Mouse (Mus musculus): ENCODE data around the gene Prss57.
A peak's percentile ranks its signal among the peaks of the same experiment; 100 is the strongest.

The Prss57 gene

GRCm38 (mm10) chr10:79806972-79807371 lies 16.2 kb upstream of the Prss57 start:
- DNase-seq = peak; percentile 33

- DNase-seq = no peak
Observed at GRCm38 (mm10) chr10:79806331-79806730, 15.6 kb upstream of the Prss57 start.

GRCm38 (mm10) chr10:79805636-79806035 lies 14.9 kb upstream of the Prss57 start:
- DNase-seq = peak; percentile 39

- peak; percentile 27 for DNase-seq
Observed at GRCm38 (mm10) chr10:79803716-79804323, 13.1 kb upstream of the Prss57 start.

- DNase-seq = peak; percentile 75
Observed at GRCm38 (mm10) chr10:79802331-79802971, 11.7 kb upstream of the Prss57 start.

- DNase-seq = no peak
Observed at GRCm38 (mm10) chr10:79801837-79802236, 11.1 kb upstream of the Prss57 start.

GRCm38 (mm10) chr10:79800508-79800907 lies 9.7 kb upstream of the Prss57 start:
- DNase-seq = no peak

GRCm38 (mm10) chr10:79798289-79798928 lies 7.6 kb upstream of the Prss57 start:
- peak; percentile 37 for DNase-seq

GRCm38 (mm10) chr10:79797326-79797725 lies 6.6 kb upstream of the Prss57 start:
- DNase-seq = no peak

- DNase-seq = no peak
Observed at GRCm38 (mm10) chr10:79795905-79796304, 5.1 kb upstream of the Prss57 start.

- peak; percentile 92 for DNase-seq
Observed at GRCm38 (mm10) chr10:79794491-79794931, 3.8 kb upstream of the Prss57 start.

GRCm38 (mm10) chr10:79793738-79794490 lies 3.2 kb upstream of the Prss57 start:
- no peak for DNase-seq

- peak; percentile 82 for DNase-seq
Observed at GRCm38 (mm10) chr10:79793051-79793737, 2.4 kb upstream of the Prss57 start, which contains the start of gene Palm. Gene Palm, plus strand, starts transcription at chr10:79793572.

GRCm38 (mm10) chr10:79792339-79793040 lies 1.7 kb upstream of the Prss57 start:
- DNase-seq = no peak

- no peak for DNase-seq
Observed at GRCm38 (mm10) chr10:79789581-79789980, 1.2 kb downstream of the Prss57 start.

GRCm38 (mm10) chr10:79788386-79789158 lies 2.2 kb downstream of the Prss57 start:
- DNase-seq = peak; percentile 88

GRCm38 (mm10) chr10:79783920-79784800 lies 6.6 kb downstream of the Prss57 start:
- DNase-seq = peak; percentile 57

- peak; percentile 52 for DNase-seq
Observed at GRCm38 (mm10) chr10:79783050-79783449, 7.7 kb downstream of the Prss57 start.

- DNase-seq = no peak
Observed at GRCm38 (mm10) chr10:79781956-79782355, 8.8 kb downstream of the Prss57 start.

- no peak for DNase-seq
Observed at GRCm38 (mm10) chr10:79781139-79781538, 9.6 kb downstream of the Prss57 start.

Measured in lung, postnatal 10 days (tissue).